Mouse (Mus musculus) ES-E14 (cell line): ENCODE measurements around the gene Best1. TPM values are rescaled to one million over a fixed set of nuclear protein-coding genes. Genes with fewer than 3 reads are reported as not detected.
A peak's percentile ranks its signal among the peaks of the same experiment; 100 is the strongest.

ENCODE experiments used
- DNase-seq: peaks from one replicate; pipeline ENCODE4 v3.0.0-alpha.2; 2013; ENCODE audit warnings: low read depth, low spot score
- H3K27ac ChIP-seq: 2 replicates; pipeline ENCODE4 v1.5.1; 2012; ENCODE audit warnings: low read depth, mild to moderate bottlenecking, low read length, moderate library complexity, mixed read lengths; ENCODE audit not compliant: poor library complexity, insufficient read depth, severe bottlenecking
- H3K36me3 ChIP-seq: 2 replicates; pipeline ENCODE4 v1.6.1; 2012; ENCODE audit warnings: mild to moderate bottlenecking, low read length, moderate library complexity, mixed read lengths; ENCODE audit not compliant: control insufficient read depth, poor library complexity, insufficient read depth, severe bottlenecking
- H3K4me1 ChIP-seq, 2 experiments: fragments of 150-350 bp in 1 of 2; sonication (generic) in 1 of 2; 2 replicates each; pipeline ENCODE4 v1.6.1; 2012; ENCODE audit warnings: low read length in 2 of 2, mild to moderate bottlenecking in 1 of 2, mixed read lengths in 1 of 2; ENCODE audit not compliant: control insufficient read depth in 2 of 2, insufficient read depth in 2 of 2, poor library complexity in 1 of 2
- H3K4me3 ChIP-seq, 2 experiments: fragments of 150-350 bp in 1 of 2; sonication (generic) in 1 of 2; 2 replicates each; pipeline ENCODE4 v1.5.1; 2012; ENCODE audit warnings: low read length in 2 of 2, low read depth in 1 of 2, mild to moderate bottlenecking in 1 of 2, mixed read lengths in 1 of 2; ENCODE audit not compliant: insufficient read depth in 1 of 2, poor library complexity in 1 of 2, severe bottlenecking in 1 of 2
- H3K9ac ChIP-seq: 2 replicates; pipeline ENCODE4 v1.6.1; 2012; ENCODE audit warnings: low read depth, mild to moderate bottlenecking, low read length, mixed read lengths; ENCODE audit not compliant: poor library complexity, insufficient read depth, severe bottlenecking
- H3K9me3 ChIP-seq: fragments of 150-350 bp; sonication (generic); 2 replicates; pipeline ENCODE4 v1.6.1; 2012; ENCODE audit warnings: low read depth, mild to moderate bottlenecking, low read length; ENCODE audit not compliant: control insufficient read depth, insufficient read depth
- CHD2 ChIP-seq: IDR thresholded peaks from 2 replicates; pipeline ENCODE4 v1.6.1; 2014; ENCODE audit warnings: mild to moderate bottlenecking, low read depth, low read length, inconsistent platforms
- HCFC1 ChIP-seq: IDR thresholded peaks from 2 replicates; pipeline ENCODE4 v1.6.1; 2012; ENCODE audit warnings: low read length, inconsistent platforms, borderline replicate concordance; ENCODE audit not compliant: insufficient read depth
- MAFK ChIP-seq: IDR thresholded peaks from 2 replicates; pipeline ENCODE4 v1.6.1; 2014; ENCODE audit warnings: mild to moderate bottlenecking, low read depth, low read length, inconsistent platforms; ENCODE audit not compliant: insufficient read depth
- ZC3H11A ChIP-seq: IDR thresholded peaks from 2 replicates; pipeline ENCODE4 v1.6.1; 2012; ENCODE audit warnings: low read depth, mild to moderate bottlenecking, inconsistent platforms, low read length, borderline replicate concordance
- ZNF384 ChIP-seq: IDR thresholded peaks from 2 replicates; pipeline ENCODE4 v1.6.1; 2012; ENCODE audit warnings: low read depth, low read length, inconsistent platforms
- in situ Hi-C, 2 experiments: fragments of 600-800 bp; cut with MboI; formaldehyde crosslinking; loops; one replicate each; pipeline ENCODE4 v1.15.1; 2025; ENCODE audit warnings: low sequenced_read_pairs in 2 of 2, inconsistent platforms in 1 of 2; ENCODE audit not compliant: unreplicated experiment in 2 of 2
- total RNA-seq: library from RNA; depleted of rRNA; stranded (reverse); fragments of 300-350 nt; gene quantifications from 2 replicates; pipeline ENCODE4 v1.2.3, GENCODE M21; 2012

Gene Best1
- total RNA-seq, 1 experiment: 0.62 TPM

DNA sequence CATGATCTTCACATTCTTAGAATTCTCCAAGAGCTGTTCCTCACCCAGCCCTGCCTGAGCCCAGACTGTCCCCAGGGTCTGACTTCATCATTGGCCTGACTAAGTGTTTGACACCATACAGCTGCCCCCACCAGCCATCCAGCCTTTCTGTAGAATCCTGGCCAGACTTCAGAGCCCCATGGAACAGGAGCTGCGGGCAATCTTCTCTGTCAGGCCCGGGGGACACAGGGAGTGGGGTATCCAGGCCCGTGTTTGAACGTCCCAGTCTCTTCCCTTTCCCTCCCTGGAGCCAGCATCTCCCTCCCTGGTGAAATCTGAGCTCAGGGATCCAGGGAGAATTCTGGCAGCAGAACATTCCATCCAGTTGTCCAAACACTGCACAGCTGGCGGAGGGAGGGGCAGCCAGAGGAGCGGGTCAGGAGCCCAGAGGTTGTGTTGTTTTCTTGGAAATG, 11.4 kb upstream of the Best1 start:
- H3K9me3 ChIP-seq: no peaks in the 10 kb centered on the region
- no peak for DNase-seq
- in situ Hi-C loops: no loop called here
- H3K4me3 ChIP-seq: no peak overlapping the region
- H3K4me1 ChIP-seq: peaks cover 18 to 19% of the 10 kb centered on the region in 2 experiments; a peak in 3 of 4 replicates
- 0 out of 2 replicates have a peak overlapping the region, but pooled peaks have one; percentile 7 for H3K9ac ChIP-seq
- H3K36me3 ChIP-seq: no peaks in the 10 kb centered on the region
- H3K27ac ChIP-seq: no peak overlapping the region; the same call in 1 of the 2 replicates
- TF ChIP-seq ZNF384: no peak
- no peak for TF ChIP-seq HCFC1
- TF ChIP-seq CHD2: no peak
- TF ChIP-seq MAFK: no peak
- no peak for TF ChIP-seq ZC3H11A

GRCm38 (mm10) chr19:10011408-10011807, 10.0 kb upstream of the Best1 start:
- no peak for DNase-seq
- Histone ChIP-seq H3K36me3 (no peaks in the 10 kb centered on the region), H3K4me1 (peaks cover 14 to 17% of the 10 kb centered on the region in 2 experiments; a peak in 2 of 4 replicates), H3K9ac (no peak overlapping the region), H3K4me3 (no peak overlapping the region), H3K9me3 (no peaks in the 10 kb centered on the region), H3K27ac (no peak overlapping the region)
- in situ Hi-C loops: no loop called here
- no peak for TF ChIP-seq MAFK

GRCm38 (mm10) chr19:10003696-10004095, 2.3 kb upstream of the Best1 start:
- no peak overlapping the region for H3K4me3 ChIP-seq
- H3K9ac ChIP-seq: no peak overlapping the region
- TF ChIP-seq ZNF384 (no peak), HCFC1 (no peak), ZC3H11A (no peak)
- DNase-seq: no peak
- no peaks in the 10 kb centered on the region for H3K4me1 ChIP-seq
- H3K9me3 ChIP-seq: no peaks in the 10 kb centered on the region
- in situ Hi-C loops: loop anchor here in 1 of 2 experiments (5.0 kb wide), 1 partner anchor 34 kb away; no protein-coding TSS in a partner anchor
- no peak overlapping the region for H3K27ac ChIP-seq
- no peaks in the 10 kb centered on the region for H3K36me3 ChIP-seq

- H3K9me3 ChIP-seq: no peaks in the 10 kb centered on the region
- no peak overlapping the region for H3K9ac ChIP-seq
- no peaks in the 10 kb centered on the region for H3K4me1 ChIP-seq
- no peak overlapping the region for H3K4me3 ChIP-seq
- DNase-seq: no peak
- no peak overlapping the region for H3K27ac ChIP-seq
- TF ChIP-seq MAFK (no peak), ZC3H11A (peak; percentile 92)
- no peaks in the 10 kb centered on the region for H3K36me3 ChIP-seq
- in situ Hi-C loops: loop anchor here in 1 of 2 experiments (5.0 kb wide), 1 partner anchor 37 kb away; no protein-coding TSS in a partner anchor
Measured at GRCm38 (mm10) chr19:10000330-10000729, 1.1 kb downstream of the Best1 start.

- H3K27ac ChIP-seq: no peak overlapping the region
- no peak overlapping the region for H3K4me3 ChIP-seq
- no peaks in the 10 kb centered on the region for H3K4me1 ChIP-seq
- DNase-seq: no peak
- H3K36me3 ChIP-seq: no peaks in the 10 kb centered on the region
- TF ChIP-seq MAFK (no peak), CHD2 (no peak), ZNF384 (no peak), HCFC1 (no peak), ZC3H11A (no peak)
- H3K9me3 ChIP-seq: no peaks in the 10 kb centered on the region
- H3K9ac ChIP-seq: no peak overlapping the region
- in situ Hi-C loops: no loop called here
Measured at GRCm38 (mm10) chr19:9998736-9999486, 2.5 kb downstream of the Best1 start.
